Mouse (Mus musculus): Measurements from ENCODE around the gene Olfr1153. TPM values are rescaled to one million over a fixed set of nuclear protein-coding genes. Genes with fewer than 3 reads are reported as not detected.

The Olfr1153 gene
- total RNA-seq (2017): not detected in 2 replicates

- no peak for ATAC-seq (replicated peaks in 1 of 2; ENCODE audit: insufficient read depth in 1 of 2, low FRiP score in 2 of 2, low TSS enrichment in 1 of 2, low read depth in 1 of 2, poor library complexity in 2 of 2, severe bottlenecking in 2 of 2)
Observed at GRCm38 (mm10) chr2:87894662-87895061, at the start of gene Olfr1153. Olfr1153 (plus strand) TSS chr2:87894962.

GRCm38 (mm10) chr2:87855562-87855961 is 39.2 kb upstream of the Olfr1153 start, which contains the start of gene Olfr1151:
Olfr1151 (plus strand) TSS chr2:87855862.
- ATAC-seq (replicated peaks in 1 of 2; ENCODE audit: insufficient read depth in 1 of 2, low FRiP score in 2 of 2, low TSS enrichment in 1 of 2, low read depth in 1 of 2, poor library complexity in 2 of 2, severe bottlenecking in 2 of 2): no peak

- ATAC-seq (replicated peaks in 1 of 2; ENCODE audit: insufficient read depth in 1 of 2, low FRiP score in 2 of 2, low TSS enrichment in 1 of 2, low read depth in 1 of 2, poor library complexity in 2 of 2, severe bottlenecking in 2 of 2): no peak
Observed at GRCm38 (mm10) chr2:87866192-87866591, 28.6 kb upstream of the Olfr1153 start, which contains the start of gene Olfr1152. Olfr1152 (plus strand) TSS chr2:87866492.

- ATAC-seq (replicated peaks in 1 of 2; ENCODE audit: insufficient read depth in 1 of 2, low FRiP score in 2 of 2, low TSS enrichment in 1 of 2, low read depth in 1 of 2, poor library complexity in 2 of 2, severe bottlenecking in 2 of 2): no peak
Observed at GRCm38 (mm10) chr2:87905066-87905465, 10.3 kb downstream of the Olfr1153 start, which contains the start of gene Olfr1154. Olfr1154 (minus strand) TSS chr2:87905166.

- no peak for ATAC-seq (replicated peaks in 1 of 2; ENCODE audit: insufficient read depth in 1 of 2, low FRiP score in 2 of 2, low TSS enrichment in 1 of 2, low read depth in 1 of 2, poor library complexity in 2 of 2, severe bottlenecking in 2 of 2)
Observed at GRCm38 (mm10) chr2:87945037-87945436, 50.3 kb downstream of the Olfr1153 start, which contains the start of gene Olfr1155. Olfr1155 (minus strand) TSS chr2:87945137.

Other genes with a start within 250 kb of the Olfr1153 start
- not detected in 2 replicates for gene Olfr1133, start 247.6 kb upstream of the Olfr1153 start, total RNA-seq (2017)
- not detected in 2 replicates for gene Olfr1134, start 236.5 kb upstream of the Olfr1153 start, total RNA-seq (2017)
- gene Olfr1135, start 221.3 kb upstream of the Olfr1153 start, total RNA-seq (2017): not detected in 2 replicates
- gene Olfr1136, start 201.0 kb upstream of the Olfr1153 start, total RNA-seq (2017): not detected in 2 replicates
- gene Olfr1137, start 181.8 kb upstream of the Olfr1153 start, total RNA-seq (2017): not detected in 2 replicates
- not detected in 2 replicates for gene Olfr1138, start 155.0 kb upstream of the Olfr1153 start, total RNA-seq (2017)
- gene Olfr1140, start 151.2 kb upstream of the Olfr1153 start, total RNA-seq (2017): not detected in 2 replicates
- not detected in 2 replicates for gene Olfr1141, start 141.0 kb upstream of the Olfr1153 start, total RNA-seq (2017)
- gene Olfr152, start 115.5 kb upstream of the Olfr1153 start, total RNA-seq (2017): not detected in 2 replicates
- gene Olfr1143, start 94.4 kb upstream of the Olfr1153 start, total RNA-seq (2017): not detected in 2 replicates
- gene Olfr1145, start 85.1 kb upstream of the Olfr1153 start, total RNA-seq (2017): not detected in 2 replicates
- gene Olfr1148, start 64.4 kb upstream of the Olfr1153 start, total RNA-seq (2017): not detected in 2 replicates
- gene Olfr1150-ps1, start 51.0 kb upstream of the Olfr1153 start, total RNA-seq (2017): not detected in 2 replicates
- gene Olfr1151, start 39.1 kb upstream of the Olfr1153 start, total RNA-seq (2017): not detected in 2 replicates
- not detected in 2 replicates for gene Olfr1152, start 28.5 kb upstream of the Olfr1153 start, total RNA-seq (2017)
- gene Olfr1154, start 10.2 kb downstream of the Olfr1153 start, total RNA-seq (2017): not detected in 2 replicates
- gene Olfr1155, start 50.2 kb downstream of the Olfr1153 start, total RNA-seq (2017): not detected in 2 replicates
- gene Olfr1156, start 58.1 kb downstream of the Olfr1153 start, total RNA-seq (2017): not detected in 2 replicates
- gene Olfr1157, start 73.3 kb downstream of the Olfr1153 start, total RNA-seq (2017): not detected in 2 replicates
- not detected in 2 replicates for gene Olfr74, start 79.7 kb downstream of the Olfr1153 start, total RNA-seq (2017)
- not detected in 2 replicates for gene Olfr1158, start 95.2 kb downstream of the Olfr1153 start, total RNA-seq (2017)
- gene Olfr1160, start 113.3 kb downstream of the Olfr1153 start, total RNA-seq (2017): not detected in 2 replicates
- not detected in 2 replicates for gene Olfr1161, start 127.8 kb downstream of the Olfr1153 start, total RNA-seq (2017)
- not detected in 2 replicates for gene Olfr73, start 142.7 kb downstream of the Olfr1153 start, total RNA-seq (2017)
- not detected in 2 replicates for gene Olfr1162, start 156.2 kb downstream of the Olfr1153 start, total RNA-seq (2017)
- not detected in 2 replicates for gene Olfr1163, start 176.9 kb downstream of the Olfr1153 start, total RNA-seq (2017)
- not detected in 2 replicates for gene Olfr1164, start 199.0 kb downstream of the Olfr1153 start, total RNA-seq (2017)
- gene Olfr1166, start 233.3 kb downstream of the Olfr1153 start, total RNA-seq (2017): not detected in 2 replicates

Measured in hematopoietic stem cell, adult 5-6 weeks (primary cell).